Comparison of ENCODE assay signal across 8 mouse cellular contexts in genomic region chr14:16483656-16484380, GRCm38 (mm10).
DNase-seq lines count a peak whose midpoint lies in the region; ATAC-seq and TF ChIP-seq lines count a peak whose summit lies in the region.

No protein-coding gene starts in this region.

- ATAC-seq in heart, postnatal 0 days (ENCODE audit: insufficient read depth, low read depth): peak; percentile 90
- peak; percentile 94 for ATAC-seq in lung, postnatal 0 days

- intact Hi-C loops in heart, postnatal 36 days (cut with DNase I): no loop called here

- TF ChIP-seq POLR2A in cerebellum, adult 2 months (IDR thresholded peaks at IDR 0.05; ENCODE audit: borderline replicate concordance, insufficient read depth, low read length): no peak

- H3K9ac ChIP-seq in heart, postnatal 0 days (replicated peaks; ENCODE audit: low read depth, low read length): no peak overlapping the region
- no peak overlapping the region for H3K9ac ChIP-seq in lung, postnatal 0 days (replicated peaks; ENCODE audit: low read depth)

- no peaks in the 10 kb centered on the region for H3K27me3 ChIP-seq in cerebellum, adult 2 months (ENCODE audit: control insufficient read depth, insufficient read depth, low read length)
- no peaks in the 10 kb centered on the region for H3K27me3 ChIP-seq in heart, postnatal 0 days (ENCODE audit: control insufficient read depth, insufficient read depth, low read length)
- H3K27me3 ChIP-seq in lung, postnatal 0 days (replicated peaks; ENCODE audit: insufficient read depth, low read length): no peaks in the 10 kb centered on the region

- H3K4me2 ChIP-seq in heart, postnatal 0 days (ENCODE audit: low read depth, low read length): no peak overlapping the region
- H3K4me2 ChIP-seq in lung, postnatal 0 days (replicated peaks; ENCODE audit: low read depth, low read length): no peak overlapping the region

- no peaks in the 10 kb centered on the region for H3K9me3 ChIP-seq in heart, postnatal 0 days (replicated peaks; ENCODE audit: control insufficient read depth, low read length)
- no peaks in the 10 kb centered on the region for H3K9me3 ChIP-seq in lung, postnatal 0 days (ENCODE audit: low read length)

- 15% methylated on average over 8 of the region's 8 CpGs for WGBS in cerebellum, adult 2 months
- WGBS in heart, postnatal 0 days: 24% methylated on average over 8 of the region's 8 CpGs
- 41% methylated on average over 8 of the region's 8 CpGs for WGBS in lung, postnatal 0 days

- peak; percentile 43 for DNase-seq in heart, adult 18-20 months
- DNase-seq in heart, postnatal 36 days: no peak
- DNase-seq in cerebellum, adult 2 months: peak; percentile 43 to 69
- DNase-seq in heart, postnatal 0 days (ENCODE audit: low spot score): peak; percentile 66
- DNase-seq in lung, postnatal 0 days (ENCODE audit: low spot score): peak; percentile 74
- DNase-seq in testis, postnatal 14 days (ENCODE audit: low spot score): no peak
- no peak for DNase-seq in layer of hippocampus, adult 2 months (ENCODE audit: low spot score in 2 of 2)
- no peak for DNase-seq in gastrocnemius, adult 8-10 months (ENCODE audit: low spot score in 2 of 2)

- no peak for TF ChIP-seq CTCF in cerebellum, adult 2 months (IDR thresholded peaks at IDR 0.05; ENCODE audit: borderline replicate concordance, insufficient read depth, low read depth, low read length)
- no peak for TF ChIP-seq CTCF in heart, postnatal 0 days (IDR thresholded peaks at IDR 0.05; ENCODE audit: low read depth)
- no peak for TF ChIP-seq CTCF in lung, postnatal 0 days (IDR thresholded peaks at IDR 0.05)
- no peak for TF ChIP-seq CTCF in layer of hippocampus, adult 2 months (conservative IDR thresholded peaks at IDR 0.05)

- H3K4me3 ChIP-seq in cerebellum, adult 2 months (replicated peaks; ENCODE audit: insufficient read depth, low read depth, low read length): no peak overlapping the region
- H3K4me3 ChIP-seq in heart, postnatal 0 days (ENCODE audit: low read depth, low read length): no peak overlapping the region
- no peak overlapping the region for H3K4me3 ChIP-seq in lung, postnatal 0 days (ENCODE audit: low read depth, low read length)
- no peak overlapping the region for H3K4me3 ChIP-seq in layer of hippocampus, adult 2 months

- H3K36me3 ChIP-seq in heart, postnatal 0 days (replicated peaks; ENCODE audit: control insufficient read depth, insufficient read depth, low read length): peaks cover 6% of the 10 kb centered on the region
- no peaks in the 10 kb centered on the region for H3K36me3 ChIP-seq in lung, postnatal 0 days (ENCODE audit: insufficient read depth, low read length)

- peaks cover 15% of the 10 kb centered on the region; the same call in 1 of the 2 replicates for H3K4me1 ChIP-seq in cerebellum, adult 2 months (ENCODE audit: control insufficient read depth, insufficient read depth, low read length)
- H3K4me1 ChIP-seq in heart, postnatal 0 days (ENCODE audit: control insufficient read depth, insufficient read depth): peaks cover 40% of the 10 kb centered on the region
- no peaks in the 10 kb centered on the region for H3K4me1 ChIP-seq in lung, postnatal 0 days (ENCODE audit: insufficient read depth, low read depth, low read length)

- no peak for TF ChIP-seq EP300 in heart, postnatal 0 days (IDR thresholded peaks at IDR 0.05; ENCODE audit: low read depth)
- TF ChIP-seq EP300 in lung, postnatal 0 days (IDR thresholded peaks at IDR 0.05): no peak

- H3K27ac ChIP-seq in cerebellum, adult 2 months (ENCODE audit: insufficient read depth, low read length): no peak overlapping the region
- peak overlapping the region; percentile 80 for H3K27ac ChIP-seq in heart, postnatal 0 days (ENCODE audit: low read depth)
- H3K27ac ChIP-seq in lung, postnatal 0 days (ENCODE audit: low read length): no peak overlapping the region
- no peak overlapping the region for H3K27ac ChIP-seq in layer of hippocampus, adult 2 months

Comparison
In these comparisons a context has a peak if more than half of its experiments do, and no peak if none do; other contexts are left out.
1. DNase-seq: peak in heart, adult 18-20 months (2 of 2), cerebellum, adult 2 months (2 of 2), heart, postnatal 0 days (single experiment) and lung, postnatal 0 days (single experiment); none in heart, postnatal 36 days (0 of 2), testis, postnatal 14 days (single experiment), layer of hippocampus, adult 2 months (0 of 2) and gastrocnemius, adult 8-10 months (0 of 2).